Mouse (Mus musculus): ENCODE data around the gene Gm2115. TPM values are rescaled to one million over a fixed set of nuclear protein-coding genes. Genes with fewer than 3 reads are reported as not detected.

Gene Gm2115
- polyA plus RNA-seq, 1 experiment from 2014 or later: not detected

Other genes with a start within 250 kb of the Gm2115 start
- 0.61 and 1.3 TPM in 2 replicates for gene Arnt2, start 118.8 kb upstream of the Gm2115 start, polyA plus RNA-seq (2015; fragmentation: Nextera tagmentation; extraction: Ambion mirVana)
- 4.3 and 5.6 TPM in 2 replicates for gene Fah, start 77.8 kb downstream of the Gm2115 start, polyA plus RNA-seq (2015; fragmentation: Nextera tagmentation; extraction: Ambion mirVana)
- 166 and 178 TPM in 2 replicates for gene Zfand6, start 161.0 kb downstream of the Gm2115 start, polyA plus RNA-seq (2015; fragmentation: Nextera tagmentation; extraction: Ambion mirVana)

All from thymus, postnatal 0 days (tissue).